Mouse (Mus musculus): ENCODE measurements around the gene Nucb1.
"Not testable (repeated sequence)": the region's sequence is repeated elsewhere in the genome, so short reads cannot be mapped to it uniquely, and the experiment has no call there.

The Nucb1 gene

GRCm38 (mm10) chr7:45465549-45465948 is 44.7 kb downstream of the Nucb1 start:
- peaks cover 1% of the 10 kb centered on the region; the same call in 1 of the 2 replicates for H3K36me3 ChIP-seq (ENCODE audit: control insufficient read depth, insufficient read depth, low read length, poor library complexity, severe bottlenecking)
- DNase-seq (ENCODE audit: low read depth, low spot score): no peak

GRCm38 (mm10) chr7:45465112-45465511 is 45.1 kb downstream of the Nucb1 start:
- Histone ChIP-seq H3K36me3 (ENCODE audit: control insufficient read depth, insufficient read depth, low read length, poor library complexity, severe bottlenecking) (peaks cover 1% of the 10 kb centered on the region; the same call in 1 of the 2 replicates), H3K27me3 (ENCODE audit: control insufficient read depth, insufficient read depth, low read length, poor library complexity, severe bottlenecking) (no peaks in the 10 kb centered on the region)
- no peak for DNase-seq (ENCODE audit: low read depth, low spot score)

More at GRCm38 (mm10) chr7:45465549-45465948, 44.7 kb downstream of the Nucb1 start:
- H3K27me3 ChIP-seq (ENCODE audit: control insufficient read depth, insufficient read depth, low read length, poor library complexity, severe bottlenecking): no peaks in the 10 kb centered on the region

GRCm38 (mm10) chr7:45463987-45464778 is 46.0 kb downstream of the Nucb1 start:
- Histone ChIP-seq H3K36me3 (ENCODE audit: control insufficient read depth, insufficient read depth, low read length, poor library complexity, severe bottlenecking) (peaks cover 1% of the 10 kb centered on the region; the same call in 1 of the 2 replicates), H3K27me3 (ENCODE audit: control insufficient read depth, insufficient read depth, low read length, poor library complexity, severe bottlenecking) (no peaks in the 10 kb centered on the region)
- no peak for DNase-seq (ENCODE audit: low read depth, low spot score)

- H3K27me3 ChIP-seq (ENCODE audit: control insufficient read depth, insufficient read depth, low read length, poor library complexity, severe bottlenecking); DNase-seq (ENCODE audit: low read depth, low spot score); H3K36me3 ChIP-seq (ENCODE audit: control insufficient read depth, insufficient read depth, low read length, poor library complexity, severe bottlenecking): not testable (repeated sequence)
Observed at GRCm38 (mm10) chr7:45462868-45463267, 47.3 kb downstream of the Nucb1 start.

- no peaks in the 10 kb centered on the region for H3K27me3 ChIP-seq (ENCODE audit: control insufficient read depth, insufficient read depth, low read length, poor library complexity, severe bottlenecking)
- peaks cover 9% of the 10 kb centered on the region for H3K36me3 ChIP-seq (ENCODE audit: control insufficient read depth, insufficient read depth, low read length, poor library complexity, severe bottlenecking)
- no peak for DNase-seq (ENCODE audit: low read depth, low spot score)
Observed at GRCm38 (mm10) chr7:45462325-45462724, 47.9 kb downstream of the Nucb1 start.

- no peaks in the 10 kb centered on the region for H3K27me3 ChIP-seq (ENCODE audit: control insufficient read depth, insufficient read depth, low read length, poor library complexity, severe bottlenecking)
Observed at GRCm38 (mm10) chr7:45461781-45462180, 48.4 kb downstream of the Nucb1 start.

GRCm38 (mm10) chr7:45461326-45461725 is 48.9 kb downstream of the Nucb1 start:
- DNase-seq (ENCODE audit: low read depth, low spot score): no peak
- Histone ChIP-seq H3K36me3 (ENCODE audit: control insufficient read depth, insufficient read depth, low read length, poor library complexity, severe bottlenecking) (peaks cover 11% of the 10 kb centered on the region), H3K27me3 (ENCODE audit: control insufficient read depth, insufficient read depth, low read length, poor library complexity, severe bottlenecking) (no peaks in the 10 kb centered on the region)

More at GRCm38 (mm10) chr7:45461781-45462180, 48.4 kb downstream of the Nucb1 start:
- DNase-seq (ENCODE audit: low read depth, low spot score): no peak
- peaks cover 11% of the 10 kb centered on the region for H3K36me3 ChIP-seq (ENCODE audit: control insufficient read depth, insufficient read depth, low read length, poor library complexity, severe bottlenecking)

GRCm38 (mm10) chr7:45460860-45461314 is 49.3 kb downstream of the Nucb1 start:
- Histone ChIP-seq H3K27me3 (ENCODE audit: control insufficient read depth, insufficient read depth, low read length, poor library complexity, severe bottlenecking) (no peaks in the 10 kb centered on the region), H3K36me3 (ENCODE audit: control insufficient read depth, insufficient read depth, low read length, poor library complexity, severe bottlenecking) (peaks cover 11% of the 10 kb centered on the region)
- no peak for DNase-seq (ENCODE audit: low read depth, low spot score)

- DNase-seq (ENCODE audit: low read depth, low spot score): no peak
- peaks cover 11% of the 10 kb centered on the region for H3K36me3 ChIP-seq (ENCODE audit: control insufficient read depth, insufficient read depth, low read length, poor library complexity, severe bottlenecking)
- H3K27me3 ChIP-seq (ENCODE audit: control insufficient read depth, insufficient read depth, low read length, poor library complexity, severe bottlenecking): no peaks in the 10 kb centered on the region
Observed at GRCm38 (mm10) chr7:45460377-45460776, 49.8 kb downstream of the Nucb1 start.

GRCm38 (mm10) chr7:45459564-45460140 is 50.6 kb downstream of the Nucb1 start, which contains the start of gene Ftl1:
Gene Ftl1, minus strand, starts transcription at chr7:45459884.
- H3K36me3 ChIP-seq (ENCODE audit: control insufficient read depth, insufficient read depth, low read length, poor library complexity, severe bottlenecking); H3K27me3 ChIP-seq (ENCODE audit: control insufficient read depth, insufficient read depth, low read length, poor library complexity, severe bottlenecking): not testable (repeated sequence)
- peak; percentile 99 for DNase-seq (ENCODE audit: low read depth, low spot score)

- DNase-seq (ENCODE audit: low read depth, low spot score): peak; percentile 81
- no peaks in the 10 kb centered on the region for H3K27me3 ChIP-seq (ENCODE audit: control insufficient read depth, insufficient read depth, low read length, poor library complexity, severe bottlenecking)
- peaks cover 10% of the 10 kb centered on the region for H3K36me3 ChIP-seq (ENCODE audit: control insufficient read depth, insufficient read depth, low read length, poor library complexity, severe bottlenecking)
Observed at GRCm38 (mm10) chr7:45458748-45459563, 51.2 kb downstream of the Nucb1 start.

GRCm38 (mm10) chr7:45457204-45458060 is 52.8 kb downstream of the Nucb1 start:
- H3K36me3 ChIP-seq (ENCODE audit: control insufficient read depth, insufficient read depth, low read length, poor library complexity, severe bottlenecking): peaks cover 10% of the 10 kb centered on the region
- DNase-seq (ENCODE audit: low read depth, low spot score): peak; percentile 68
- no peaks in the 10 kb centered on the region for H3K27me3 ChIP-seq (ENCODE audit: control insufficient read depth, insufficient read depth, low read length, poor library complexity, severe bottlenecking)

GRCm38 (mm10) chr7:45456721-45457203 is 53.4 kb downstream of the Nucb1 start:
- H3K27me3 ChIP-seq (ENCODE audit: control insufficient read depth, insufficient read depth, low read length, poor library complexity, severe bottlenecking): no peaks in the 10 kb centered on the region
- H3K36me3 ChIP-seq (ENCODE audit: control insufficient read depth, insufficient read depth, low read length, poor library complexity, severe bottlenecking): peaks cover 10% of the 10 kb centered on the region
- DNase-seq (ENCODE audit: low read depth, low spot score): no peak

All from splenic B cell, adult 2 months (primary cell).